Mouse (Mus musculus) midbrain, postnatal 0 days (tissue): ENCODE data around the gene 9530003J23Rik. TPM values are rescaled to one million over a fixed set of nuclear protein-coding genes. Genes with fewer than 3 reads are reported as not detected.

Experiments used
- ATAC-seq: fragments of 200-750 bp; cut with Nextera tagmentation; 2 replicates; pipeline ENCODE4 v1.8.0; 2017; ENCODE audit warnings: moderate number of reproducible peaks, mild to moderate bottlenecking, moderate TSS enrichment, moderate library complexity; ENCODE audit not compliant: low FRiP score
- DNase-seq: peaks from one replicate; pipeline ENCODE4 v3.0.0-alpha.2; 2015; ENCODE audit warnings: low spot score
- H3K27ac ChIP-seq: fragments of 300-500 bp; sonication (generic); 2 replicates; pipeline ENCODE4 v1.5.1; 2014; ENCODE audit warnings: low read depth, mild to moderate bottlenecking, low read length, mixed read lengths
- H3K27me3 ChIP-seq: fragments of 300-500 bp; sonication (generic); 2 replicates; pipeline ENCODE4 v1.6.1; 2014; ENCODE audit warnings: low read length, control low read depth, mixed read lengths; ENCODE audit not compliant: insufficient read depth
- H3K36me3 ChIP-seq: fragments of 300-500 bp; sonication (generic); 2 replicates; pipeline ENCODE4 v1.6.1; 2014; ENCODE audit warnings: low read length, control low read depth, mixed read lengths; ENCODE audit not compliant: insufficient read depth
- H3K4me1 ChIP-seq: fragments of 300-500 bp; sonication (generic); 2 replicates; pipeline ENCODE4 v1.6.1; 2014; ENCODE audit warnings: mild to moderate bottlenecking, control low read depth, antibody characterized with exemption, low read length, mixed read lengths; ENCODE audit not compliant: insufficient read depth
- H3K4me2 ChIP-seq: fragments of 300-500 bp; sonication (generic); 2 replicates; pipeline ENCODE4 v1.6.1; 2014; ENCODE audit warnings: low read depth, mild to moderate bottlenecking, low read length, mixed read lengths; ENCODE audit not compliant: poor library complexity, severe bottlenecking
- H3K4me3 ChIP-seq: fragments of 300-500 bp; sonication (generic); 2 replicates; pipeline ENCODE4 v1.5.1; 2014; ENCODE audit warnings: low read depth, mild to moderate bottlenecking, low read length, moderate library complexity
- H3K9ac ChIP-seq: fragments of 300-500 bp; sonication (generic); replicated peaks from 2 replicates; pipeline ENCODE4 v1.6.1; 2014; ENCODE audit warnings: mild to moderate bottlenecking, low read length, moderate library complexity, mixed read lengths; ENCODE audit not compliant: poor library complexity, severe bottlenecking
- H3K9me3 ChIP-seq: fragments of 300-500 bp; sonication (generic); 2 replicates; pipeline ENCODE4 v1.6.1; 2016; ENCODE audit warnings: low read length, control low read depth
- CTCF ChIP-seq: IDR thresholded peaks from 2 replicates; pipeline ENCODE4 v1.5.1; 2016; ENCODE audit warnings: antibody characterized with exemption, mild to moderate bottlenecking
- WGBS: fragments of 180-500 bp; shearing (Covaris S2); extraction: QIAGEN DNeasy Blood & Tissue Kit; methylation state at CpG from one replicate; pipeline ENCODE4 v1.1.7; 2014; 5-methylcytosine and 5-hydroxymethylcytosine counted together
- polyA plus RNA-seq: library from polyadenylated mRNA; unstranded; fragments of >200 nt; fragmentation: Nextera tagmentation; extraction: Ambion mirVana; gene quantifications from 2 replicates; pipeline ENCODE4 v1.2.1, GENCODE M21; 2015
- total RNA-seq: library from RNA; depleted of rRNA; stranded (reverse); fragments of >200 nt; gene quantifications from 2 replicates; pipeline ENCODE4 v1.2.3, GENCODE M21; 2014

9530003J23Rik gene
- total and polyA plus RNA-seq, 2 experiments from 2014 or later, result 0.26 TPM; not detected in 1

DNA sequence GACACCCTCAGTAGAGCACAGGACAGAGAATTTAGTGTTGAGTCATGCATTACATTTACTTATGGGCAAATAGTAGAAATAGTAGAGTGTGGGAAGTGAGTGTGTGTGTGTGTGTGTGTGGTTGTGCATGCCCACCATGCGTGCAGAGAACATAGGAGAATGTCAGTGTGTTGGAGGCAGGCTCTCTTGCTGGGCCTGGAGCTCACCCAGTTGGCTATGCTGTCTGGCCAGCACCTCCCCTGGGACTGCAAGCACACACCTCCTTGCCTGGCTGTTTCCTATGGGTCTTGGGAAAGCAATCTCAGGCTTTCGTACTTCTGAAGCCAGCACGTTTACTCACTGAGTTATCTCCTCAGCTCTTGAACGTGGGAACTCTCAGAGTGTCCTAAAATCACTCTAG is 3.7 kb downstream of the 9530003J23Rik start:
- Histone ChIP-seq H3K27ac (no peak overlapping the region), H3K9me3 (no peaks in the 10 kb centered on the region), H3K4me2 (no peak overlapping the region), H3K27me3 (no peaks in the 10 kb centered on the region), H3K4me1 (no peaks in the 10 kb centered on the region), H3K4me3 (no peak overlapping the region), H3K9ac (no peak overlapping the region), H3K36me3 (no peaks in the 10 kb centered on the region)
- DNase-seq (no peak), ATAC-seq (no peak)
- TF ChIP-seq CTCF, result no peak
- 71% methylated on average over 4 of the region's 4 CpGs for WGBS

DNA sequence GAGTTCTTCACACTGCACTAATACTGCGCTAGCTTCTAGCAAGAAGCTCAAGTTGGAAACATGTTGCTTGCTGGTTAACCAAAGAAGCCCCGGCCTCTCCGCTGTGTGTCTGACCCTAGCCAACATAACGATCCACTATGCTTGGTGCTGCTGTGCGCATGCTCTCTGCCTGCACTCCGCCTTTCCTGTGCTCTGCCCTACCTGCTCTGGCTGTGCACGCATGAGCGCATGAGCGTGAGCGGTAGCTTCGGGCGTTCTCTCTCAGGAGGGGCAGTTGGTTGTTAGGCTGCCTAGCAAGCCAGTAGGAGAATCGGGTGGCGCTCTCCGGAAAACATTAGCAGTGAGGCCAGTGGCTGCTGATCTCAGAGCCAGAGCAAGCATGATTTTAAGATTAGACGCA is 8.7 kb downstream of the 9530003J23Rik start:
- H3K9ac ChIP-seq, result no peak overlapping the region

DNA sequence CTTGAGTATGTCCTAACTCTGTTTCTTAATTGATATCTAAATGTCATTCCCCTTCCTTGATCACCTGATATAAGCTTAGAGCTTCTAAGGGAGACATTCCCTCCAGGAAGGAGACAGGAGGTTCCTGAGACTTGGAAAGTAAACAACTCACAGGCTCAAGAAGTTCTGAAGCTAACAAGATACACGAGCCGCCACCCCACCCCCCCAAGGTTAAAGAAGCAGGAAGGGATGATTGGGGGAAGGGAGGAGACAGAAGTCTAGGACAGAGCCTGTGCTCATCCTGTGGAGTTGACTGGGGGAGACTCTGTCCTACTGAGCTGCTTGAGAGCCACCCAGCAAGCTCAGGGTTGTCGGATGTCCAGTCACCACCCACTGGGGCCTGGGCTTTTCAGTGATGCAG is 12.5 kb downstream of the 9530003J23Rik start:
- no peaks in the 10 kb centered on the region for H3K9me3 ChIP-seq
- no peak for DNase-seq
- H3K4me3 ChIP-seq, result no peak overlapping the region
- H3K27me3 ChIP-seq, result no peaks in the 10 kb centered on the region
- no peak for ATAC-seq
- TF ChIP-seq CTCF, result no peak
- H3K4me1 ChIP-seq, result peaks cover 5% of the 10 kb centered on the region; the same call in 1 of the 2 replicates
- 77% methylated on average over 3 of the region's 3 CpGs for WGBS
- peaks cover 9% of the 10 kb centered on the region; the same call in 1 of the 2 replicates for H3K36me3 ChIP-seq
- no peak overlapping the region for H3K27ac ChIP-seq
- no peak overlapping the region for H3K9ac ChIP-seq
- no peak overlapping the region for H3K4me2 ChIP-seq

More for the DNA sequence above, 8.7 kb downstream of the 9530003J23Rik start:
- Histone ChIP-seq H3K9me3 (no peaks in the 10 kb centered on the region), H3K27ac (no peak overlapping the region), H3K36me3 (no peaks in the 10 kb centered on the region), H3K27me3 (no peaks in the 10 kb centered on the region), H3K4me2 (no peak overlapping the region), H3K4me1 (no peaks in the 10 kb centered on the region), H3K4me3 (no peak overlapping the region)
- no peak for ATAC-seq
- TF ChIP-seq CTCF, result no peak
- WGBS, result 69% methylated on average over 16 of the region's 16 CpGs
- peak; percentile 13 for DNase-seq

DNA sequence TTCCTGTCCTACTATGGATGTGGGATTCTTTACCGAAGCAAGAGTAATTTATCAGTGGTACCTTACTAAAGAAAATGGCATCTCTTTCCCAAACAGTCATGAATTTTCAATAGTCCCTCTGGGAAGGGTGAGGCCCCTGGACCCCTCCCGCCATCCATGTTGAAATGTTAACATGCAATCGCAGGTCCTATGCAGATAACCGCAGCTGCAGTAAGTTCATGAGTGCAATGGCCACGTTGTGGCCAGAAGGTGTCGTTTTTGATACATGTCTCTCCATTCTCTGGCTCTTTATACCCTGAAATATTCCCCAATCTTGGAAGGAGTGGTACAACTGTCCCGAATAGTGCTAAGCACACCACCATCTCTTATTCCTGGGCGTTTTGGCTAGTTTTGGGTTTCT is 13.4 kb downstream of the 9530003J23Rik start:
- TF ChIP-seq CTCF, result peak; percentile 56
- ATAC-seq (no peak), DNase-seq (peak; percentile 30)
- peak overlapping the region; percentile 83 for H3K4me2 ChIP-seq
- peak overlapping the region; percentile 45 for H3K4me3 ChIP-seq
- H3K27me3 ChIP-seq, result no peaks in the 10 kb centered on the region
- H3K36me3 ChIP-seq, result peaks cover 9% of the 10 kb centered on the region
- H3K9me3 ChIP-seq, result no peaks in the 10 kb centered on the region
- peaks cover 5% of the 10 kb centered on the region; the same call in 1 of the 2 replicates for H3K4me1 ChIP-seq
- 57% methylated on average over 8 of the region's 8 CpGs for WGBS
- peak overlapping the region; percentile 98 for H3K27ac ChIP-seq
- H3K9ac ChIP-seq, result 0 out of 2 replicates have a peak overlapping the region, but pooled peaks have one; percentile 67

DNA sequence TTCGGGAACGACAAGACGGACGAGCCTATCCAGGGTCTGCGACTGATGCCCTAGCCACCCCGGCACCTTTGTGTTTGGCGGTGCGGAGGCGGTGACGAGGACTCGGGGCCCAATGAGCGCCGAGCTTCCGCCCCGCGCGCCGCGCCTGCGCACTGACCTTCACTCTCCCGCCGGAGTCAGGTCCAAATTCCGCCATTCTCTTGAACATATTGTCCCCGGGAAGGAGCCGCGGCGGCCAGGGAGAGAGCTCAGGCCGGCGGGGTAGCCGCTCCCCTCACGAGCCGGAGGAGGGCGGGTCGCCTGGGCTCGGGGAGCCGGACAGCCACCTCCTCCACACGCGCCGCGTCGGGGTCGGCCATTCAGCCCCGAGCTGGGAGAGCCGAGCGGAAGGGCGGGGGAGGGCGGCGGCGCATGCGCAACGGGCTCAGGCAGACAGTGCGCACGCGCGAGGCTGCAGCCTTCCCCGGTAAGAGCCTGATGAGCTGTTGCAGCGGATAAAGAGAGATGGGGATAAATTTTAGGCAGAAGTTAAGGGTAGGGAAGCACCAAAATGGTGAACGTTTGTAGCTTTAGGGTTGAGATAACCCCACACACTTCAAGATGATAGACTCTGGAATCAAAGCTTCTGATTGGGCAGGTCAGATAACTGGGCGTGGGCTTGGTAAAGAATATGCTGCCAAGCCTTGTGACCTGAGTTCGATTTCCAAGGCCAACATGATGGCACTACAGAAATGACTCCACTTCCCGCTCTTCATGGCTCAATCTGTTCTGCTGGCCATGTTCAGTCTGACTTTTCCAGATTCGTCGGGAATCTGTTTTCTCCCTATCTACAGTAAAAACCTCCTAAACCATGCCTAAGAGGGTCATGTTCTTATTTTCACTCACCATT is 14.2 kb downstream of the 9530003J23Rik start, which contains the start of gene Yeats4:
Yeats4 (minus strand) TSS at position 406 of the 889 bp plus-strand sequence.
- peaks cover 5% of the 10 kb centered on the region; the same call in 1 of the 2 replicates for H3K4me1 ChIP-seq
- peak within 1 kb of the TSS; percentile 83 for H3K4me2 ChIP-seq
- H3K27ac ChIP-seq, result peak within 1 kb of the TSS; percentile 98
- DNase-seq, result peak; percentile 93
- TF ChIP-seq CTCF, result no peak
- H3K9ac ChIP-seq, result peak within 1 kb of the TSS; percentile 67
- H3K36me3 ChIP-seq, result peaks cover 11% of the 10 kb centered on the region
- peak; percentile 96 for ATAC-seq
- no peaks in the 10 kb centered on the region for H3K27me3 ChIP-seq
- WGBS, result under 1% methylated on average over 63 of the region's 63 CpGs
- no peaks in the 10 kb centered on the region for H3K9me3 ChIP-seq
- H3K4me3 ChIP-seq, result peak within 1 kb of the TSS; percentile 45

DNA sequence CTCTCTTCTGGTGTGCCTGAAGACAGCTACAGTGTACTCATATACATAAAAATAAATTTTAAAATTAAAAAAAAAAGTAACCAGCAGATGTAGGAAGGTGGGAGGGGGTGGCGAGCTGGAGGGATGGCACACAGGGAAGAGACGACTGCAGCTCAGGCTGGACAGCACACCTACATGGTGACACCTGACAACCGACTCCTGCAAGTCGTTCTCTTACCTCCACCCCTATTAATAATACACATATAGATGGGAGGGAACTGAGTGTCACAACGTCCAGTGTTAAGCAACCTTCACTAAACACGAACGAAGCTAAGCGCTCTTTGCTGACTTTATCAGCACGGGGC is 14.8 kb downstream of the 9530003J23Rik start:
- Histone ChIP-seq H3K27me3 (no peaks in the 10 kb centered on the region), H3K27ac (peak overlapping the region; percentile 98), H3K4me2 (peak overlapping the region; percentile 83), H3K36me3 (peaks cover 12% of the 10 kb centered on the region), H3K4me3 (peak overlapping the region; percentile 45), H3K9me3 (no peaks in the 10 kb centered on the region), H3K4me1 (peaks cover 5% of the 10 kb centered on the region; the same call in 1 of the 2 replicates), H3K9ac (peak overlapping the region; percentile 67)
- DNase-seq (no peak), ATAC-seq (peak; percentile 53)
- no peak for TF ChIP-seq CTCF
- 0% methylated on average over 9 of the region's 9 CpGs for WGBS
